Mouse (Mus musculus) heart, embryonic 12.5 days (tissue): ENCODE data around the gene 1700088E04Rik. TPM values are rescaled to one million over a fixed set of nuclear protein-coding genes. Genes with fewer than 3 reads are reported as not detected.

Experiments used
- polyA plus RNA-seq: library from polyadenylated mRNA; unstranded; fragments of >200 nt; fragmentation: Nextera tagmentation; extraction: Ambion mirVana; gene quantifications from 2 replicates; pipeline ENCODE4 v1.2.1, GENCODE M21; 2016

1700088E04Rik gene
- polyA plus RNA-seq, 1 experiment from 2014 or later: 6.6 TPM

Other genes with a start within 250 kb of the 1700088E04Rik start
- gene Gm49510, start 241.6 kb downstream of the 1700088E04Rik start, polyA plus RNA-seq: 0.15 and 0.47 TPM in 2 replicates
- 26.2 and 26.8 TPM in 2 replicates for gene Sh3bp1, start 241.5 kb downstream of the 1700088E04Rik start, polyA plus RNA-seq
- 33.4 and 34.2 TPM in 2 replicates for gene Pdxp, start 227.3 kb downstream of the 1700088E04Rik start, polyA plus RNA-seq
- 667 and 690 TPM in 2 replicates for gene Lgals1, start 214.5 kb downstream of the 1700088E04Rik start, polyA plus RNA-seq
- 37.9 and 39.9 TPM in 2 replicates for gene Nol12, start 206.3 kb downstream of the 1700088E04Rik start, polyA plus RNA-seq
- 59.4 and 64.1 TPM in 2 replicates for gene Triobp, start 193.5 kb downstream of the 1700088E04Rik start, polyA plus RNA-seq
- gene H1f0, start 112.8 kb downstream of the 1700088E04Rik start, polyA plus RNA-seq: 294 and 300 TPM in 2 replicates
- gene Galr3, start 99.4 kb downstream of the 1700088E04Rik start, polyA plus RNA-seq: not detected in 2 replicates
- 29.0 and 30.0 TPM in 2 replicates for gene Ankrd54, start 78.4 kb downstream of the 1700088E04Rik start, polyA plus RNA-seq
- 165 TPM in 2 replicates for gene Eif3l, start 66.1 kb downstream of the 1700088E04Rik start, polyA plus RNA-seq
- gene Micall1, start 32.4 kb downstream of the 1700088E04Rik start, polyA plus RNA-seq: 24.2 and 24.3 TPM in 2 replicates
- 265 and 289 TPM in 2 replicates for gene Polr2f, start 244 bp downstream of the 1700088E04Rik start, polyA plus RNA-seq
- 0.28 and 0.44 TPM in 2 replicates for gene Sox10, start 24.0 kb upstream of the 1700088E04Rik start, polyA plus RNA-seq
- 33.8 and 37.6 TPM in 2 replicates for gene Pick1, start 87.9 kb upstream of the 1700088E04Rik start, polyA plus RNA-seq
- 0.49 and 1.0 TPM in 2 replicates for gene Gm49486, start 88.1 kb upstream of the 1700088E04Rik start, polyA plus RNA-seq
- gene Slc16a8, start 113.5 kb upstream of the 1700088E04Rik start, polyA plus RNA-seq: 0.36 and 0.65 TPM in 2 replicates
- gene Baiap2l2, start 144.3 kb upstream of the 1700088E04Rik start, polyA plus RNA-seq: 9.3 and 11.9 TPM in 2 replicates
- gene Pla2g6, start 187.1 kb upstream of the 1700088E04Rik start, polyA plus RNA-seq: 12.1 and 14.4 TPM in 2 replicates
- 1.9 and 2.6 TPM in 2 replicates for gene Maff, start 205.4 kb upstream of the 1700088E04Rik start, polyA plus RNA-seq